Mouse (Mus musculus): ENCODE results near the gene Lmbr1. TPM values are rescaled to one million over a fixed set of nuclear protein-coding genes. Genes with fewer than 3 reads are reported as not detected.

The Lmbr1 gene
- 0.34 and 0.41 TPM in 2 replicates for total RNA-seq (2023)

GRCm38 (mm10) chr5:29378298-29379036 is at the start of gene Lmbr1:
Gene Lmbr1, minus strand, starts transcription at chr5:29378390.

GRCm38 (mm10) chr5:29195570-29196263 is 182.5 kb downstream of the Lmbr1 start, which contains the start of gene Rnf32:
Gene Rnf32, plus strand, starts transcription at chr5:29195992.

Other genes with a start within 250 kb of the Lmbr1 start
- not detected in 2 replicates for gene Rnf32, start 182.4 kb downstream of the Lmbr1 start, total RNA-seq (2023)
- gene Nom1, start 56.3 kb upstream of the Lmbr1 start, total RNA-seq (2023) = 7.5 and 8.4 TPM in 2 replicates
- gene Mnx1, start 100.1 kb upstream of the Lmbr1 start, total RNA-seq (2023) = not detected in 2 replicates
- gene Ube3c, start 190.9 kb upstream of the Lmbr1 start, total RNA-seq (2023) = 13.3 and 17.6 TPM in 2 replicates

All from neutrophil, adult 65 days (primary cell).